Mouse (Mus musculus): ENCODE data around the gene Erich6. TPM values are rescaled to one million over a fixed set of nuclear protein-coding genes. Genes with fewer than 3 reads are reported as not detected.
"Not testable (repeated sequence)": the region's sequence is repeated elsewhere in the genome, so short reads cannot be mapped to it uniquely, and the experiment has no call there.

Gene Erich6
- total and polyA plus RNA-seq, 3 experiments = 0.12 to 0.21 TPM; not detected in 1

GRCm38 (mm10) chr3:58646180-58646579 lies 9.2 kb upstream of the Erich6 start:
- DNase-seq = peak; percentile 61

- no peak for DNase-seq
Measured at GRCm38 (mm10) chr3:58631693-58632092, 5.3 kb downstream of the Erich6 start.

GRCm38 (mm10) chr3:58624981-58625380 lies 12.0 kb downstream of the Erich6 start:
- DNase-seq = no peak

GRCm38 (mm10) chr3:58622665-58623394 lies 14.2 kb downstream of the Erich6 start:
- no peak for DNase-seq

- no peak for DNase-seq
Measured at GRCm38 (mm10) chr3:58621066-58621465, 15.9 kb downstream of the Erich6 start.

GRCm38 (mm10) chr3:58609985-58610384 lies 27.0 kb downstream of the Erich6 start:
- no peak for DNase-seq

- DNase-seq = no peak
Measured at GRCm38 (mm10) chr3:58608506-58608905, 28.5 kb downstream of the Erich6 start.

- DNase-seq = no peak
Measured at GRCm38 (mm10) chr3:58593623-58594022, 43.4 kb downstream of the Erich6 start.

GRCm38 (mm10) chr3:58592666-58593065 lies 44.3 kb downstream of the Erich6 start:
- not testable (repeated sequence) for DNase-seq

- not testable (repeated sequence) for DNase-seq
Measured at GRCm38 (mm10) chr3:58590544-58590943, 46.5 kb downstream of the Erich6 start.

GRCm38 (mm10) chr3:58582788-58583426 lies 54.1 kb downstream of the Erich6 start:
- no peak for DNase-seq

GRCm38 (mm10) chr3:58582297-58582696 lies 54.7 kb downstream of the Erich6 start:
- no peak for DNase-seq

- no peak for DNase-seq
Measured at GRCm38 (mm10) chr3:58581530-58581929, 55.5 kb downstream of the Erich6 start.

GRCm38 (mm10) chr3:58577506-58578050 lies 59.4 kb downstream of the Erich6 start:
- no peak for DNase-seq

GRCm38 (mm10) chr3:58577067-58577503 lies 59.9 kb downstream of the Erich6 start:
- DNase-seq = peak; percentile 76

GRCm38 (mm10) chr3:58576137-58577066 lies 60.6 kb downstream of the Erich6 start, which contains the start of gene Selenot:
Selenot (plus strand) TSS chr3:58576636.
- DNase-seq = peak; percentile 98

GRCm38 (mm10) chr3:58570821-58571220 lies 66.2 kb downstream of the Erich6 start:
- DNase-seq = no peak

Other genes with a start within 250 kb of the Erich6 start
- gene Tsc22d2, start 222.5 kb downstream of the Erich6 start, total RNA-seq (2021) = 10 to 100 TPM; 31.0 to 39.8 TPM
- gene Tsc22d2, start 222.5 kb downstream of the Erich6 start, polyA plus RNA-seq (2012; rRNA removed) = 44.8 and 49.5 TPM in 2 replicates
- gene Eif2a, start 111.4 kb downstream of the Erich6 start, total RNA-seq (2021) = 10 to 100 TPM; 47.1 to 49.9 TPM
- 0.74 and 1.0 TPM in 2 replicates for gene Eif2a, start 111.4 kb downstream of the Erich6 start, polyA plus RNA-seq (2012; rRNA removed)
- gene Serp1, start 111.3 kb downstream of the Erich6 start, total RNA-seq (2021) = 100 to 1,000 TPM in 1 of 2 experiments, 10 to 100 TPM in 1; 96.4 to 103 TPM
- gene Serp1, start 111.3 kb downstream of the Erich6 start, polyA plus RNA-seq (2012; rRNA removed) = 104 and 105 TPM in 2 replicates
- 100 to 1,000 TPM; 125 to 149 TPM for gene Selenot, start 60.6 kb downstream of the Erich6 start, total RNA-seq (2021)
- gene Selenot, start 60.6 kb downstream of the Erich6 start, polyA plus RNA-seq (2012; rRNA removed) = 23.5 and 26.2 TPM in 2 replicates
- 10 to 100 TPM; 14.4 to 28.6 TPM for gene Siah2, start 55.2 kb upstream of the Erich6 start, total RNA-seq (2021)
- 36.0 and 52.3 TPM in 2 replicates for gene Siah2, start 55.2 kb upstream of the Erich6 start, polyA plus RNA-seq (2012; rRNA removed)
- not detected for gene Mindy4b-ps, start 185.1 kb upstream of the Erich6 start, total RNA-seq (2021)
- not detected in 2 replicates for gene Mindy4b-ps, start 185.1 kb upstream of the Erich6 start, polyA plus RNA-seq (2012; rRNA removed)
- gene Clrn1, start 248.1 kb upstream of the Erich6 start, total RNA-seq (2021) = not detected
- gene Clrn1, start 248.1 kb upstream of the Erich6 start, polyA plus RNA-seq (2012; rRNA removed) = not detected in 2 replicates

All from adrenal gland, adult 2 months (tissue).